Mouse (Mus musculus) bone marrow, adult 2 months (tissue): ENCODE data around the gene Lrrc73. TPM values are rescaled to one million over a fixed set of nuclear protein-coding genes. Genes with fewer than 3 reads are reported as not detected.

Experiments used
- H3K27ac ChIP-seq: fragments of 200-500 bp; 2 replicates; pipeline ENCODE4 v1.5.1; 2012; ENCODE audit warnings: low read depth, mild to moderate bottlenecking, control low read depth, inconsistent platforms, low read length; ENCODE audit not compliant: control insufficient read depth, poor library complexity, insufficient read depth
- H3K4me1 ChIP-seq: fragments of 200-500 bp; 2 replicates; pipeline ENCODE4 v1.6.1; 2011; ENCODE audit warnings: low read length; ENCODE audit not compliant: control insufficient read depth, insufficient read depth
- H3K4me3 ChIP-seq: fragments of 200-500 bp; replicated peaks from 2 replicates; pipeline ENCODE3; 2011; ENCODE audit warnings: mild to moderate bottlenecking, low read depth, low read length, control low read depth; ENCODE audit not compliant: control insufficient read depth
- CTCF ChIP-seq: fragments of 200-500 bp; IDR thresholded peaks from 2 replicates; pipeline ENCODE4 v1.5.1; 2011; ENCODE audit warnings: low read length, control low read depth; ENCODE audit not compliant: control insufficient read depth, insufficient read depth
- POLR2A ChIP-seq: fragments of 200-500 bp; IDR thresholded peaks from 2 replicates; pipeline ENCODE4 v1.6.1; 2011; ENCODE audit warnings: low read depth, mild to moderate bottlenecking, control low read depth, low read length, borderline replicate concordance; ENCODE audit not compliant: control insufficient read depth
- WGBS: fragments of 180-500 bp; shearing (Covaris S2); methylation state at CpG from one replicate; pipeline ENCODE4 v1.1.7; 2018; 5-methylcytosine and 5-hydroxymethylcytosine counted together
- polyA plus RNA-seq: library from polyadenylated mRNA; stranded (reverse); fragments of >200 nt; gene quantifications from 2 replicates; pipeline ENCODE4 v1.2.4, GENCODE M21; 2011; ENCODE audit warnings: low replicate concordance; ENCODE audit not compliant: missing spikeins, insufficient read depth, insufficient read length

Lrrc73 gene
- polyA plus RNA-seq = 1.4 and 2.4 TPM in 2 replicates

- WGBS = 1% methylated on average over 48 of the region's 48 CpGs
- Histone ChIP-seq H3K4me3 (peak within 1 kb of the TSS; percentile 58), H3K27ac (no peak within 1 kb of the TSS; the same call in 1 of the 2 replicates), H3K4me1 (no peaks in the 10 kb centered on the region; the same call in 1 of the 2 replicates)
- TF ChIP-seq CTCF = no peak
- TF ChIP-seq POLR2A = 0 out of 2 replicates have a peak, but pooled peaks have one; percentile 9
Measured at GRCm38 (mm10) chr17:46253452-46254084, at the start of gene Lrrc73. TSS of gene Lrrc73 (plus strand) at chr17:46253531.

DNA sequence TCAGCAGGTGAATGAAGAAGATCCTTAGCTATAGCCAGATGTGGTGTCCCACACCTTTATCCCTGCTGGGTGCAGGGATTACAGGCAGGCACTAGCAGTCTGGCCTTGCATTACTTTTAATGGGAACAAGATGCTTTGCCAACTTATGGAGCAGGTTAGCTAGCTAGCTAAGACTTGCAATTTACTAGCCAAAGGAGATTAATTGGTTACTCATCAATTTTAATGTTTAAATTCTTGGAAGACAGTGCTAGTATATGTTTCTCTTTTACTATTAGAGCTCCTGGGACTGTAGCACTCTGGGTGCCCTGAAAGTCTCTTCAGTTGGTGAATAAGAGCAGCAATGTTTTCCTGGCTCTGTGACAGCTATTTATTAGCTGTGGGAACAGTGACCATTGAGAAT is 46.7 kb upstream of the Lrrc73 start:
- no peak overlapping the region for H3K27ac ChIP-seq
- H3K4me1 ChIP-seq = no peaks in the 10 kb centered on the region; the same call in 1 of the 2 replicates
- H3K4me3 ChIP-seq = no peak overlapping the region
- no peak for TF ChIP-seq POLR2A
- no peak for TF ChIP-seq CTCF

DNA sequence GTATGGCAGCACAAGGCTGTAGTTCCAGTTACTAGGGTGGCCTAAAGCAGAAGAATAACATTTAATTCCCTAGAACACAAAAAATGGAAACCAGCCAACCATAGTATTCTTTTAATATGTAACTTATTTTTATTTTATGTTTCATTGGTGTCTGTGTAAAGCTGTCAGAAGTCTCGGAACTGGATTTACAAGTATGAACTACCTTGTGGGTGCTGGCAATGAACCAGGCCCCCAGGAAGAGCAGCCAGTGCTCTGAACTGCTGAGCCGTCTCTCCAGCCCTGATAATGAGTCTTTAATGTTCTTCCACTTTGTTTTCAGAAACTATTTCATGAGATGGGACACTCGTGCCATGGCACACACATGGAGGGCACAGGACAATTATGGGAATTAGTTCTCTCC is 42.8 kb upstream of the Lrrc73 start:
- WGBS = 89% methylated on average over 3 of the region's 3 CpGs
- H3K4me3 ChIP-seq = no peak overlapping the region
- no peak for TF ChIP-seq POLR2A
- TF ChIP-seq CTCF = no peak
- no peak overlapping the region for H3K27ac ChIP-seq
- no peaks in the 10 kb centered on the region for H3K4me1 ChIP-seq

GRCm38 (mm10) chr17:46221601-46222000 is 31.7 kb upstream of the Lrrc73 start:
- Histone ChIP-seq H3K4me1 (no peaks in the 10 kb centered on the region), H3K27ac (no peak overlapping the region), H3K4me3 (no peak overlapping the region)
- TF ChIP-seq CTCF (no peak), POLR2A (no peak)
- 79% methylated on average over 3 of the region's 3 CpGs for WGBS

- no peak overlapping the region for H3K27ac ChIP-seq
- TF ChIP-seq POLR2A = no peak
- no peak for TF ChIP-seq CTCF
- no peaks in the 10 kb centered on the region; the same call in 1 of the 2 replicates for H3K4me1 ChIP-seq
- 87% methylated on average over 7 of the region's 7 CpGs for WGBS
- no peak overlapping the region for H3K4me3 ChIP-seq
Measured at GRCm38 (mm10) chr17:46227576-46227975, 25.8 kb upstream of the Lrrc73 start.

- H3K4me3 ChIP-seq = no peak overlapping the region
- no peaks in the 10 kb centered on the region for H3K4me1 ChIP-seq
- H3K27ac ChIP-seq = no peak overlapping the region
- 79% methylated on average over 1 of the region's 1 CpGs for WGBS
- TF ChIP-seq CTCF (no peak), POLR2A (no peak)
Measured at GRCm38 (mm10) chr17:46236067-46236466, 17.3 kb upstream of the Lrrc73 start.

- Histone ChIP-seq H3K27ac (no peak overlapping the region), H3K4me3 (no peak overlapping the region), H3K4me1 (no peaks in the 10 kb centered on the region)
- TF ChIP-seq CTCF = no peak
- 69% methylated on average over 6 of the region's 6 CpGs for WGBS
Measured at GRCm38 (mm10) chr17:46237079-46237478, 16.3 kb upstream of the Lrrc73 start.

GRCm38 (mm10) chr17:46237480-46237879 is 15.9 kb upstream of the Lrrc73 start:
- WGBS = 68% methylated on average over 5 of the region's 5 CpGs
- Histone ChIP-seq H3K4me1 (no peaks in the 10 kb centered on the region), H3K4me3 (no peak overlapping the region), H3K27ac (no peak overlapping the region)
- no peak for TF ChIP-seq CTCF
- no peak for TF ChIP-seq POLR2A

GRCm38 (mm10) chr17:46239516-46240114 is 13.7 kb upstream of the Lrrc73 start:
- H3K27ac ChIP-seq = no peak overlapping the region
- H3K4me3 ChIP-seq = no peak overlapping the region
- no peak for TF ChIP-seq CTCF
- TF ChIP-seq POLR2A = no peak
- no peaks in the 10 kb centered on the region for H3K4me1 ChIP-seq
- 86% methylated on average over 15 of the region's 15 CpGs for WGBS
